Mouse (Mus musculus) urinary bladder, adult 2 months (tissue): Measurements from ENCODE around the gene Gpatch4. TPM values are rescaled to one million over a fixed set of nuclear protein-coding genes. Genes with fewer than 3 reads are reported as not detected.

ENCODE experiments used
- DNase-seq: peaks from one replicate; pipeline ENCODE4 v3.0.0; 2022; ENCODE audit warnings: low spot score
- polyA plus RNA-seq: library from polyadenylated mRNA; depleted of rRNA; stranded (reverse); fragments of >200 nt; gene quantifications from 2 replicates; pipeline ENCODE4 v1.2.3, GENCODE M21; 2012

Gpatch4 gene
- polyA plus RNA-seq, 1 experiment: 5.6 TPM

DNA sequence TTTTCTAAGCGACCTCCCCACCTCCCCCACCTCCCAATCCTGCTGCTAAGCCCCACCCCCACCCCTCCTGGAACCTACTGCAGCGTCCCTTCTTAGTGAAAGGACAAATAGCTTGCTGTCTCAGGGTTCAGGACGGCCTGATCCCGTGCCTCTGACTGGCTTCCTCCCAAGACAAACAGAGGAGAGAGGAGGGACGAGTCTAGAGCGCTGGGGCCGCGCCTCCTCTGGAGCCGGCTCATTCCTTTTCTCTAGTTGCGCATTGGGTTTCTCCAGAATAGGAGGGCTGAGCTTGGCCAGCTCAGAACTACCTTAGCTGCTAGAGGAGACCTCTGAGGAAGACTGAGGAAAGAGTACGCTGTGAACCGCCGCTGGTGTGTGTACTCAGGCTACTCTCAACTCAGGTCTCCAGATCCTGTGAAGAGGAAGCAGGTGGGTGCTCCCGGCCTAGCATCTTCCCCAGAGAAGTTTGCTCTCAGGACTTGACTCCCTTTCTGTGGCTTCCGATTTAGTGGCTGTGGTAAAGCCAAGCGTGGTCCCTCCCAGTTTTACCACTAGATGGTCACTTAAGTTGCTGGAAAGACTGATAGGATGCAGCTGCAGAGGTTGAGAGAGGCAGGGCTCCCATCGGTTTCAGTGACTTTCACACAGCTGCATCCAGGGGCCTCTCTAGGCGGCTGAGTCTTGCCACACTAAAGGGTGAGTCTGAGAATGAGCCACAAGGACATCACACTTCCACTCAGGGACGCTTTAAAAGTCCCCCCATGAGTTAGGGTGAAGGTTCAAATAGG, 12.1 kb upstream of the Gpatch4 start:
- no peak for DNase-seq

DNA sequence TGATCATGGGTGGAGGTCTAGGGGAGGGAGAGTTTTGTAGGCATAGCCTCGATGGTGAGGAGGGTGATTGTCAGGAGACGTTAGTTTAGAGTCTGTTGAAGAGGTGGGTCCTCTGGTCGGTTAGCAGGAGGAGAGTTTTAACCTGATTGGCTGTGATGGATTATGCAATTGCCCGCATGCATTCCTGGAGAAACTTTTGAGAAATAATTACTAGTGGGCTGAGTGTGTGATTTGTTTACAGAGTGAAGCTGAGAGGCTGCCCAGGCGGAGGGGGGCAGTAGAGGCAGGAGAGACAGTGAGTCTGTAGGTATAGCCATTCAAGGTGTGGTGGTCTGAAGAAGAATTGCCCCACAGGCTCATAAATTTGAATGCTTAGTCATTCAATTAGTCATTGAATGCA, 9.4 kb upstream of the Gpatch4 start:
- no peak for DNase-seq

DNA sequence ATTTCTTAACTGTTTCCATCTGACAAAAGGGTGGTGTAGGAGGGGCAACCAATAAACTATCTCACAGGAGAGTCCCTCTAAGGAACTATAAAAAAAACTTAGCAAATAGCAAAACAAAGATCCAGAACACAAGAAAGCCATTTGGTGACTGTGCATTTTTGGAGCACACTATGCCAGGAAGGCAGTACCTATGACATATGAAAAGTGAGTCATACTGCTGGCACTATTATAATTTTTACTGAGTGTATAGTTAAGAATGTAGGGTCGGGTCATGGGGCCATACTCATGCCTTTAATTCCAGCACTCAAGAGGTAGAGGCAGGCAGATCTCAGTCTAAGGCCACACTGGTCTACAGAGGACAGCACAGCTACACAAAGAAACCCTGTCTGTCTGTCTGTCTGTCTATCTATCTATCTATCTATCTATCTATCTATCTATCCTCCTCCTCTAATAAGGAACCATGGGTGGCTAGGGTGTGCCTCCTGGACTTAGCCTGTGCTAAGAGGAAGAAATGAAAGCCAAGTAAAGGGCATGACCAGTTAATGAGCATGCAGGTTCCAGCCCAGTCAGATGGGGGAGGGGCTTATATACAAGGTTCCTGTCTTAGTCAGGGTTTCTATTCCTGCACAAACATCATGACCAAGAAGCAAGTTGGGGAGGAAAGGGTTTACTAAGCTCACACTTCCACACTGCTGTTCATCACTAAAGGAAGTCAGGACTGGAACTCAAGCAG, 7.2 kb upstream of the Gpatch4 start:
- no peak for DNase-seq

GRCm38 (mm10) chr3:88049532-88049931, 6.6 kb downstream of the Gpatch4 start:
- DNase-seq: no peak

GRCm38 (mm10) chr3:88057030-88057429, 14.1 kb downstream of the Gpatch4 start:
- DNase-seq: no peak

GRCm38 (mm10) chr3:88057902-88058696, 15.2 kb downstream of the Gpatch4 start, which contains the start of gene Naxe:
Naxe (minus strand) TSS chr3:88058495.
- peak; percentile 80 for DNase-seq

GRCm38 (mm10) chr3:88068386-88068785, 25.5 kb downstream of the Gpatch4 start:
- no peak for DNase-seq

GRCm38 (mm10) chr3:88071783-88072182, 28.9 kb downstream of the Gpatch4 start:
- DNase-seq: peak; percentile 73

DNA sequence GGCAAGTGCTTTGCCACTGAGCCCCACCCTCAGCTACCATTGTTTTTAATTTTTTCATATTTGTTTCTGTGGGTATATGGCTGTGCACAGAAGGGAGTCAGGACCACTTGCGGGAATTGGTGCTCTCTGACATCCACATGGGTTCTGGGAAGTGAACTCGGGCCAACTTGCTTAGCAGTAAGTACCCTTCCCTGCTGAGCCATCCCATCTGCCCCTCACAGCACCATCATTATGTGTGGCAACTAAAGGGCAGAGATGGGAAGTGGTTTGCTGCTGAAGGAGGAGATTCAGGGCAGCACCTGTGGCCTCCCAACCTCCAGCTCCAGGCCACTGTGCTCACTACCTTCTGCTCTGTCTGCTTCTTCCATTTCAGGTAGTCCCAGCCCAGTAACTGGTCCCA, 30.7 kb downstream of the Gpatch4 start:
- no peak for DNase-seq

- DNase-seq: no peak
Observed at GRCm38 (mm10) chr3:88074351-88074750, 31.4 kb downstream of the Gpatch4 start.

DNA sequence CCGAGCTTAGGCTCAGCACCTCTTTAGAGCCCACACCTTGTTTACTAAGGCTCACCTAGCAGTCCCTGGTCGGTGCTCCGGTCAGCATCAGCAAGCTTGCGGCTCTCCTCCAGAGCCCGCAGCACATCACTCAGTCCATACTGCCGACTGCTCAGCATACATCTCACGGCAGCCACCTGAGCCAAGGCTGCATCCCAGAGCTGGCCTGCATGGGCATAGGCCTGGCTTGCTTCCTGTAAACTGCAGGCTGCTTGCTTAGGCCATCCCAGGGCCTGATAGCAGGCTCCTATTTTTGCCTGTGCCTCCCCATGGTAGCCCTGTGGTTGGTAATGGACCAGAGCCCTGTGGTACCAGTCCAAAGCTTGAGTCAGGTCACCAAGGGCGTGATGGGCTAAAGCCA, 31.9 kb downstream of the Gpatch4 start:
- DNase-seq: no peak

- DNase-seq: no peak
Observed at GRCm38 (mm10) chr3:88077441-88077840, 34.5 kb downstream of the Gpatch4 start.

DNA sequence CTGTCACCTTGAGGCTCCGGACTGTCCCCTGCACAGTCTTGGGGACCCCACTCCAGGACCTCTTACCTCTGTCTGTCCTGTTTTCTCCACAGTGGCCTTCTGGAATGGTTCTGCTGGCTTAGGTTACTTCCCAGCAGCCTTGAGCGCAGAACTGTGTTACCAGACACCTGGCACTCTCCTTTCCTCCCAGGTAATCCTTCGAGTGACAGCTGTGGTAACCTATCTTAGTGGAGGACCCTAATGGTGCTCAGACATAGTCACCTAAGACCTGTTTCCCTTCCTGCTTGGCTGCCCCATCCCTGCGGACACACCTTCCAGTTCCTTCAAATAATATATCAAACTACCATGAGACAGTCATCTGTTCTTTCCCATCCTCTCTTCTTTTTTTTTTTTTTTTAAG, 35.3 kb downstream of the Gpatch4 start, which contains the start of gene Ttc24:
Ttc24 (minus strand) TSS at position 101 of the 400 bp plus-strand sequence.
- DNase-seq: no peak

GRCm38 (mm10) chr3:88081345-88082223, 38.7 kb downstream of the Gpatch4 start, which contains the start of gene Iqgap3:
Iqgap3 (plus strand) TSS chr3:88081971.
- peak; percentile 70 for DNase-seq

GRCm38 (mm10) chr3:88082224-88082618, 39.3 kb downstream of the Gpatch4 start:
- DNase-seq: no peak

- no peak for DNase-seq
Observed at GRCm38 (mm10) chr3:88082663-88083062, 39.8 kb downstream of the Gpatch4 start.

GRCm38 (mm10) chr3:88084001-88084400, 41.1 kb downstream of the Gpatch4 start:
- DNase-seq: no peak

DNA sequence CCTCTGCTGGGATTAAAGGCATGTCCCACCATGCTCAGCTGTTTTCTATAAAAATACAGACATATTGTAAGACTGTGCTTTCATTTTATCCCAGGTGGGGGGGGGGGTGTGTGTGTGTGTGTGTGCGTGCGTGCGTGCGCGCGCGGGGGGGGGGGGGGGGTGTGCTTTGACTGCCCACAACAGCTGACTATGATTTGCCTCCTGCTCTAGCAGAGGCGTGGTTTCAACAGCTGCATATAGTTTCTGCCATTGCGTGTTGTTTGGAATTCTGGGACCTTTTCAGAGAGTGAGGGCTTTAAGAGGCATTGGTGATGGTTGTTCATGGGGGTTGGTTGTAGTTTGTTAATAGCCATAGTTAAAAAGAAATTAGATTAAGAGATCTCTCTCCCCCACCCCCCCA, 42.6 kb downstream of the Gpatch4 start:
- DNase-seq: no peak

- DNase-seq: no peak
Observed at GRCm38 (mm10) chr3:88087688-88088087, 44.8 kb downstream of the Gpatch4 start.

- no peak for DNase-seq
Observed at GRCm38 (mm10) chr3:88090106-88090505, 47.2 kb downstream of the Gpatch4 start.

- no peak for DNase-seq
Observed at GRCm38 (mm10) chr3:88090616-88091015, 47.7 kb downstream of the Gpatch4 start.
